Mouse (Mus musculus) monocyte, adult 59 days (primary cell): ENCODE measurements around the gene E130114P18Rik. TPM values are rescaled to one million over a fixed set of nuclear protein-coding genes. Genes with fewer than 3 reads are reported as not detected.

Experiments used
- total RNA-seq, 2 experiments: library from RNA; stranded (reverse); gene quantifications; one replicate each; pipeline ENCODE4 v1.2.4; 2023

The E130114P18Rik gene
- not detected for total RNA-seq

DNA sequence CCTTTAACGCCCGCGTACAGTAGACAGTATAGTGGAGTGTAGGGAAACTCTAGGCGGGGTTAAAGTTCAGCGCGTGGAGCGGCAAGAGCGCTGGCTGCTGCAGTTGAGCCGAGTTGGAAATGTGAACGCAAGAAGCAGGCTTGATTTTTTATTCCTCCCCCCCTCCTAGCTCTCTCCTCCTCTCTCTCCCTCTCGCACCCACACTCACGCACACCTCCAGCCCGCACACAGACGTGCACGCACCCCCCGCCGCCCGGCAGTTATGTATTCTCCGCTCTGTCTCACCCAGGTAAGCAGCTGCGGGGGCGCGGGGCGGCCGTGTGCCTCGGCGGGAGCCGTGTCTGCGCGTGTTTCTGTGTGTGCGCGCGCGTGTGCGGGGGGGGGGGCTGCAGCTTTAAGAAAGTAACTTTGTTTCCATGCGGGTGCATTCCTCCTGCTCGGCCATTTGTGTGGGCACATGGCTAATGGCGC is at the start of gene E130114P18Rik:
Gene E130114P18Rik (minus strand): TSS at position 373 of the 471 bp plus-strand sequence.

DNA sequence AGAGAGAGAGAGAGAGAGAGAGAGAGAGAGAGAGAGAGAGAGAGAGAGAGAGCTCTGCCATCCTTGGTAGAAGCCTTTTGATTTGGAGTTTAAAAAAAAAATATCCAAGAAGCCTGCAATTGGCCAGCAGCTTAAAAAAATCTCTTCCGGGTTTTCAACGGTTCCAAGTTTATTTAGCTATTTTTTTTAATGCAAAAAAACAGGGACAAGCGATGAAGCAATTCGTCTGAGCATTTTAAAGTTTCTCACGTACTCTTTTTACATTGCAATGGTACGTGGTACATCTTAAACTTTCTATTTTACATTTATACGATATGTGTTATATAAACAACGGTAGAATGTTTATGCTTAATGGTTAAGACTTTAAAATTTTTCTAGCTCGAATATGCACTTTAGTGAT is 5.2 kb downstream of the E130114P18Rik start, which contains the start of gene Nfia:
Gene Nfia (plus strand): TSS at position 94 of the 400 bp plus-strand sequence.

Other genes with a start within 250 kb of the E130114P18Rik start
- 10 to 100 TPM in 1 of 2 experiments, 1 to 10 TPM in 1; 9.4 to 14.3 TPM for gene Nfia, start 5.3 kb downstream of the E130114P18Rik start, total RNA-seq